Mouse (Mus musculus) thymus, adult 18-20 months (tissue): Measurements from ENCODE around the gene Ikzf3.

Source experiments
- DNase-seq, 2 experiments: peaks; one replicate each; pipeline ENCODE4 v3.0.0; 2022; ENCODE audit warnings: mixed read lengths in 2 of 2

Ikzf3 gene

GRCm38 (mm10) chr11:98568326-98568725 is 22.5 kb upstream of the Ikzf3 start:
- no peak for DNase-seq

DNA sequence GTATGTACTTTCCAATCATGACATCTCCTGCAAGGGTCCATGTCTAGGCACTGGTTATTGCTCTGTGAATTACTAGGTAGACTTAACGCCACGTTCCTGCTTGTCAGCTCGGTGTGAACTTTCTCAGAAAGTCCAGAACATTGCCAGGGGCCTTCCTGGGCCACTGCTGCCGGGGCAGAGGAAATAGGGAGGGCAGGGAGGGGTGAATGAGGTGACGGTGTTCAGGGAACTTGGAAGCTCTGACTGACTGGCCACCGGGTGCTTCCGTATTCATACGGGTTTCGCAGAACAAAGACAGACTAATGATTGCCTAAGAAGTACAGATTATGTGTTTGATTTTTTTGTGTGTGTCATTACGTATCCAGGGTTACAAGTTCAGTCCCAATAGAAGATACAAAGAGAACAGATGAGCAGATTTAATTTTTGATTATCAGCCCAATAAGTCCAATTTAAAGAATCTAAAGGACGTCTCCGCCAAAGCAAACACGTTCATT is 18.1 kb upstream of the Ikzf3 start:
- no peak for DNase-seq

- DNase-seq, result no peak
Observed at GRCm38 (mm10) chr11:98563025-98563424, 17.2 kb upstream of the Ikzf3 start.

- DNase-seq, result no peak
Observed at GRCm38 (mm10) chr11:98560942-98561341, 15.1 kb upstream of the Ikzf3 start.

DNA sequence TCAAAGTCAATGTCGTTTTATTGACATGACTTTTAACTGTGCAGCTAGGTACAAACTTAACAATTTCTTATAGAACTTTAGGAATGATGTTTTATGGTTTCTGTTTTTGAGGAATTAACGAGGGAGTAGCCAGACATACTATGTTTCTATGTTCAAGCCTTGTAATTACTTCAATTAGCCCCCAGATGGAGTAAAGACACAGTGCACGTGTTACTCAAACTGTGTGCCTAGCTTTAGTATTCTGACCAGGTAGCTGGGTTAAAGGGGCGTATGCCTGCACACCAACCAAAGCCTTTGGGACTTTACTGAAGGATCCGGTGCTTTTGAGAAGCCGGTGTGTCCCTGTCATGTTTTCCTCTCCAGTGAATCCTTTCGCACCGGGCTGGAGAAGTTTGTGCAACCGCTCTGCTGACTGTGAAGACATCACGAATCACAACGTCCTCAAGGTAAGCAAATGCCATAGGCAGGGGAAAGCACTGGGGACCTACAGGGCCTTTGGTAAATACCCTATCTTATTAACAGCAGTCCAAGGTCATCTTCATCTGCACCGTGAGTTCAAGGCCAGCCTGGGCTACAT is 9.4 kb upstream of the Ikzf3 start:
- DNase-seq, result no peak

GRCm38 (mm10) chr11:98553966-98554365 is 8.1 kb upstream of the Ikzf3 start:
- DNase-seq, result no peak

GRCm38 (mm10) chr11:98550975-98551828 is 5.4 kb upstream of the Ikzf3 start, which contains the start of gene Zpbp2:
Zpbp2 (plus strand) TSS chr11:98551097.
- peak; percentile 91 for DNase-seq

DNA sequence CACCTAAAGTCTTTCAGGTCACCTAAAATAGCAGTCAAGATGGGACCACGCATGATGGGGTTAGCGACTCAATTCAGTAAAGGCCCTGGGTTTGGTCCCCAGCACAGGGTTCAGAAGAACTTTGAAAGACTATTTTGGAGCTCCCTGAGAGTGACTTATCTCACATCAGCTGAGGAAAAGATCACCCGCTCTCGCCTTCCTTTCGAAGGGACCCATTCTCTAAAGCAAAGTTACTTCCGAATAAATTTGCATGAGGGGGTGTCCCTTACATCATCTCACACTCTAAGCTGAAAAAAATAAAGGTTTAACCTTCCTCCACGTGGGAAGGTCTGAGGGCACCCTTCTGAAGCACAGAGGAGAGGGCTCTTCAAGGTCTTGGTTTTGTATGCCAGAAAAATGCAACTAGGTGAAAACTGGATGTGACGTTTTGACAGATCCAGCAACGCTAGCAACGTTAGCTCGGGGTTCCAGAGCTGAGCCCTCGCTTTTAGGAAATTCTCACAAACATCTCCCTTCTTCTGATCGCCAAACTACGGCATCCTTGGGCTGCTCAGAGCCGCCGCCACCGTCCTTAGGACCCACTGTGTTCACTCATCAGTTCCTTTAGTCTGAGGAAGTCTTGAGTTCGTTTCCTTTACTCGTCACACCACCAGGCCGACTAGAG is 4.6 kb upstream of the Ikzf3 start:
- peak in 1 of 2 experiments; percentile 39 for DNase-seq

- no peak for DNase-seq
Observed at GRCm38 (mm10) chr11:98549363-98549762, 3.5 kb upstream of the Ikzf3 start.

DNA sequence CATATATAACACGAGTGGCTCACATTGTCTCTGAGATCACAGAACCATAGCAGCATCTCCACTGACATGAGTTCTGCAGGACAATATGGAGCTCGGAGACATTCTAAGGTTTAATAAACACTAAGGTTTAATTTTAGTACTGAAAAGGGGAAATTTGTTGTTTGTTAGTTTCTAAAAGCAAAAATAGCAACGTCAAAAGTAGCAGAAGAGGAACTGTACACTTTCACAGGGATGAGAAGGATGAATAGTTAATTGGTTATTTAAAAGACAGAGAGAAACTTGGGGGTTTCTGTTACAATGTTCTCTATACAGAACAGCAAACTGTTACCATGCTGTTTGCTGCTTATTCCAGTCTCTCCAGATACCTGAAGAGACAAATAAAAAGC is 1.5 kb upstream of the Ikzf3 start:
- no peak for DNase-seq

GRCm38 (mm10) chr11:98546529-98547307 is 887 bp upstream of the Ikzf3 start:
- peak in 1 of 2 experiments; percentile 36 for DNase-seq

DNA sequence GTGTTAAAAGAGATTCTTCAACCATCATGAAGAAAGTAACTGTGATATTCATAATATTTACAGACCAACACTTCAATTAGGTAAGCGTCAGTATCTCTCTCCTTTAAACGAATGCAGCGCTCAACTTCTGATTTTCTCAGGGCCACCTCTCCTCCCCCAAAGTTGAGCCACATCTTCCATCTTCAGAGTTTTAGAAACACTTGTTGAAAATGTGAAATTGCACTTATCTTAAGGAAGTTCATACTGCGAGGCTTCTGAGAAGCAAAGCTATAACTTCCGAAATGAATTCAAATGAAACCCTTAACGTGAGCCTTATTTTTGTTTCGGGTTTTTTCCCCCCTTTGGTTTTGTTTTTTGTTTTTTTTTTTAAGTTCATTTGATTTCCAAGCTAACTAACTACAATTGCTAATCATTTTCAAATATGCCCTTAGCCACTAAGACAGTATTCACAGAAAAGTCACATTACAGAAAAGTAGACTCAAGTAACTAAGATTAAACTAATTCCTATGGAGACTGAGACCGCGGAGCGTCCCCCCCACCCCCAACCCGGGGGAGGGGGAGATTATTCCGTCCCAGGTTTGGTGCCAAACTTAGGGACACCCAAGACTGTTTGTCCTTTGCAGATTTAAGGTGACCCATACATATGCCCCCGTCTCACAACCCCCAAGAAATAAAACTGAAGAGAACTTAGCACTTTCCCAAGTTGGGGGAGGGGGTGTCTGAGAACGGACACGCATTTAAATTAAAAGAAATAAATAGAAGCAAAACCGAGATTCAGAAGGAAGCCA is 747 bp downstream of the Ikzf3 start:
- DNase-seq, result peak in 1 of 2 experiments; percentile 32

DNA sequence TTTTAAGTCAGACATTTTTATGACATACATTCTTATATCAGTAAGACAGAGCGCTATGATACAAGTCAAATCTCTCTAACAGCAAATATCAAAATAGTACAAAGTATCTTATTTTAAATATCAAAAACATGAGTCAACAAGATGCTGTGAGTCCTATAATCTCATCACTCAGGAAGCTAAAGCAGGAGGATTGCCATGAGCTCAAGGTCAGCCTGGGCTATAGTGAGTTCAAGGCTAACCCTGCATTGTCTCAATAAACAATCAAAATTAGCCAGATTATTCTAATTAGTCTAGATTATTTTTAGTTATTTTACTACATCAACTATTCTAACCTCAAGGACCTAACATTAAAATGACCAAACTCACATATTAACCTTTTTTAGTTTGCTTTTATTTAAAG is 2.4 kb downstream of the Ikzf3 start:
- DNase-seq, result no peak

GRCm38 (mm10) chr11:98542553-98542952 is 3.3 kb downstream of the Ikzf3 start:
- DNase-seq, result no peak

- DNase-seq, result no peak
Observed at GRCm38 (mm10) chr11:98540319-98540718, 5.5 kb downstream of the Ikzf3 start.

DNA sequence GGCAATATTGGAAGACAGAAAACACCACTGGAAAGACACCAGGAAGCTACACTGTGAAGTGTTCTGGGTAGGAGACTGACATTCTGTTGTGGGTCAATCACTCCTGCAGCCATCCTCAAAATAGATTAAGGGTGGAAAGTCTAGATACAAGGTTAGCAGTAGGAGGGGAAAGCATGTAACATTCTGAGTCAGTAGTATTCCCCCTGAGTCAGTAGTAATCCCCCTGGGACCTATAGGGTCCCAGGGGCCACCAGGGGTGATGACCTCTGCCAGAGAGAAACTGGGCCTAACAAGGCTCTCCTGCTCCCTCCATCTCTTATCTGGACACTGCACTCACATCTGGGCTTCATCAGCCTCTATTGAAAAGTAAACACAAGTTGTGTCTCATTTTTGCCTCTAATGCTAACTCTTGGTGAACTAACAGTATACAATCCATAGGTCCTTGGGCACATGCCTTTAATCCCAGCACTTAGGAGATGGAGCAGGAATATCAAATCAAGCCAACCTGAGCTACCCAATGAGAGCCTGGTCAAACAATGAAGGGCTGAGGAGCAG is 8.3 kb downstream of the Ikzf3 start:
- DNase-seq, result no peak

DNA sequence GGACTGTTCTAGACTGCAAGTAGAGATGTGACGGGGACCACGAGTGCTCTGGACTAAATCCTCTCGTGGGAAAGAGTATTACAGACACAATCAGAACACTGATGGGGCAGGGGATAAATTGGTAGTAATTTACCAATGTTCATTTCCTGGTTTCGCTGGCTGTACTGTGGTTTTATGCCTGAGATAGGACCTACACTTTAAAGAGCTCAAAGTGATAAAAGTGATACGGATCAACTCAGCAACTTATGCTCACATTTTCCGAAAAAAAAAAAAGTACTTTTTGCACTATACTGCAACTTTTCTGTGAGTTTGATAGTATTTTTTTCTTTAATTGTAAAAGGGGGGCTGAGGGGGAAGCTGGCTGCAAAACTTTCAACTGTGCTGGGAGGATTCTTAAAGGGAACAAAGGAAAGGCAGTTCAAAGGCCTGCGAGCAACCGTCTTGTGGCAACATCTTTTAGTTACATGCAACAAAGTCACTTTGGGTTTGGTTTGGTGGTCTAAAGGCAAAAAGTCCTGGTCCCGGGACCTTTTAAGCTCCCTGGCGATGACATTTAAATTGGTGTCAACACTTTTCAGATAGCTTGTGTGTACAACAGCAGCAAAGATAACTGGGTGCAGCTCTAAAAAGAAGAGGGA is 18.9 kb downstream of the Ikzf3 start:
- DNase-seq, result peak in 1 of 2 experiments; percentile 73

GRCm38 (mm10) chr11:98525140-98525539 is 20.7 kb downstream of the Ikzf3 start:
- peak; percentile 46 to 62 for DNase-seq

DNA sequence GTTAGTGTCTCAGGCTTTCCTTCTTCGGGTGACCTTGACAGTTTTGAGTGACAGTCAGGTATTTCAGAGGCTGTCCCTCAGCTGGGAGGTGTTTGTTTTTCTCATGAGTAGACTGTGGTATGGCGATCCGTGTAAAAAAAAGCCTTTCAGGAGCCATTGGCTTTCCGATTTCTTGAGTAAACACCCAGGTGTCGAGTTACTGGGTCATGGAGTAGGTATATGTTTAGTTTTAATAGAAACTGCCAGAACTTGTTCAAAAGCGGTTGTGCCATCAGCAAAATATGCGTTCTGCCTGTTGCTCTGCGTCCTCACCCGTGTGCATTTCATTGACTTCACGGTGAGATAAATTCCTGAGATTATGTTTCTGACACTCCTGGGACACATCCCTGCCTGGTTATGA is 25.4 kb downstream of the Ikzf3 start:
- no peak for DNase-seq

DNA sequence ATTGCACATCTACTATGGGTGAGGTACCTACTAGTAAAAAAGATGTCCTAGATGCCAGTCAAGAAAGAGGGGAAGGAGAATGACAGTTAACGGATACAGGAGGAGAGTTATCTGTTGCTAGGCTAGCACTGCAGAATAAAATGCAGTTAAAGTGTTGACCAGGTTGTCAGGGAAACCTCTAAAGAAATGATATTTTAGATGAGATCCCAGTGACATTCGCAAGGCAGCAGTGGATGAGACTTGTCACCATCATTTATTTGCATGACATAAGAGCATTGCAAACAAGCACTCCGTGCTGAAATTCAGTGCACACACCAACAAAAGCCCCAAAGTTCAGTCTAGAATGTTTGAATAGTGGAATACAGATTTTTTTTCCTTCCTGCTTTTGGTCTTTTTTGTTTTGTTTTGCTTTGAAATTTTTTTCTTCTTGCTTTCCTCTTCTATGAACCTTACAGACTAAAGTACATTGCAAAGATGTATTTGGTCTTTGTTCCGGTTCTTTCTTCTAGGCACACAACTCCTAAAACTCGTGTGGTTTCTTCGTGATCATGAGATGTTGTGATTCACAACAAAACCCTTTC is 32.4 kb downstream of the Ikzf3 start:
- no peak for DNase-seq

- no peak for DNase-seq
Observed at GRCm38 (mm10) chr11:98512881-98513280, 33.0 kb downstream of the Ikzf3 start.
